Mouse (Mus musculus) midbrain, embryonic 12.5 days (tissue): ENCODE results near the gene Serinc3. TPM values are rescaled to one million over a fixed set of nuclear protein-coding genes. Genes with fewer than 3 reads are reported as not detected.
A peak's percentile ranks its signal among the peaks of the same experiment; 100 is the strongest.
"Not testable (repeated sequence)": the region's sequence is repeated elsewhere in the genome, so short reads cannot be mapped to it uniquely, and the experiment has no call there.

Experiments used
- ATAC-seq: fragments of 200-750 bp; cut with Nextera tagmentation; 2 replicates; pipeline ENCODE4 v1.8.0; 2017; ENCODE audit warnings: low read depth, moderate TSS enrichment, moderate library complexity; ENCODE audit not compliant: low FRiP score
- H3K27ac ChIP-seq: fragments of 300-500 bp; sonication (generic); replicated peaks from 2 replicates; pipeline ENCODE4 v1.5.1; 2016; ENCODE audit warnings: mild to moderate bottlenecking
- H3K27me3 ChIP-seq: fragments of 300-500 bp; sonication (generic); 2 replicates; pipeline ENCODE4 v1.6.1; 2016; ENCODE audit warnings: mild to moderate bottlenecking
- H3K36me3 ChIP-seq: fragments of 300-500 bp; sonication (generic); 2 replicates; pipeline ENCODE4 v1.6.1; 2016
- H3K4me1 ChIP-seq: fragments of 300-500 bp; sonication (generic); 2 replicates; pipeline ENCODE4 v1.6.1; 2016
- H3K4me2 ChIP-seq: fragments of 300-500 bp; sonication (generic); replicated peaks from 2 replicates; pipeline ENCODE4 v1.6.1; 2016; ENCODE audit warnings: mild to moderate bottlenecking, moderate library complexity
- H3K4me3 ChIP-seq: fragments of 300-500 bp; sonication (generic); 2 replicates; pipeline ENCODE4 v1.5.1; 2016; ENCODE audit warnings: mild to moderate bottlenecking
- H3K9ac ChIP-seq: fragments of 300-500 bp; sonication (generic); replicated peaks from 2 replicates; pipeline ENCODE4 v1.6.1; 2016; ENCODE audit warnings: mild to moderate bottlenecking, moderate library complexity
- H3K9me3 ChIP-seq: fragments of 300-500 bp; sonication (generic); 2 replicates; pipeline ENCODE4 v1.6.1; 2016; ENCODE audit warnings: mild to moderate bottlenecking
- WGBS: fragments of 180-500 bp; shearing (Covaris S2); methylation state at CpG from one replicate; pipeline ENCODE4 v1.1.7; 2016; 5-methylcytosine and 5-hydroxymethylcytosine counted together
- polyA plus RNA-seq: library from polyadenylated mRNA; unstranded; fragments of >200 nt; fragmentation: Nextera tagmentation; extraction: Ambion mirVana; gene quantifications from 2 replicates; pipeline ENCODE4 v1.2.1, GENCODE M21; 2016

The Serinc3 gene
- 35.0 and 36.9 TPM in 2 replicates for polyA plus RNA-seq

GRCm38 (mm10) chr2:163644575-163645385 is at the start of gene Serinc3:
Gene Serinc3, minus strand, starts transcription at chr2:163645131.
- Histone ChIP-seq H3K4me3 (peak within 1 kb of the TSS; percentile 93), H3K27me3 (no peaks in the 10 kb centered on the region), H3K4me1 (peaks cover 13% of the 10 kb centered on the region), H3K4me2 (peak within 1 kb of the TSS; percentile 58), H3K27ac (peak within 1 kb of the TSS; percentile 99), H3K9ac (peak within 1 kb of the TSS; percentile 90), H3K36me3 (no peaks in the 10 kb centered on the region), H3K9me3 (no peaks in the 10 kb centered on the region)
- 0% methylated on average over 60 of the region's 74 CpGs for WGBS
- peak; percentile 97 for ATAC-seq

GRCm38 (mm10) chr2:163693716-163694314 is 48.9 kb upstream of the Serinc3 start:
- Histone ChIP-seq H3K9me3 (no peaks in the 10 kb centered on the region), H3K27me3 (no peaks in the 10 kb centered on the region), H3K9ac (no peak overlapping the region), H3K4me1 (peaks cover 47% of the 10 kb centered on the region), H3K36me3 (no peaks in the 10 kb centered on the region), H3K4me2 (no peak overlapping the region), H3K27ac (no peak overlapping the region), H3K4me3 (no peak overlapping the region)
- 81% methylated on average over 9 of the region's 9 CpGs for WGBS
- no peak for ATAC-seq

GRCm38 (mm10) chr2:163692873-163693612 is 48.1 kb upstream of the Serinc3 start:
- peaks cover 46% of the 10 kb centered on the region for H3K4me1 ChIP-seq
- no peaks in the 10 kb centered on the region for H3K27me3 ChIP-seq
- no peak overlapping the region for H3K9ac ChIP-seq
- H3K9me3 ChIP-seq, result no peaks in the 10 kb centered on the region
- no peak for ATAC-seq
- H3K27ac ChIP-seq, result no peak overlapping the region
- H3K4me2 ChIP-seq, result no peak overlapping the region
- WGBS, result 84% methylated on average over 3 of the region's 3 CpGs
- H3K36me3 ChIP-seq, result no peaks in the 10 kb centered on the region
- H3K4me3 ChIP-seq, result no peak overlapping the region

- Histone ChIP-seq H3K36me3 (no peaks in the 10 kb centered on the region), H3K27ac (no peak overlapping the region), H3K4me1 (peaks cover 40% of the 10 kb centered on the region), H3K27me3 (no peaks in the 10 kb centered on the region), H3K4me3 (no peak overlapping the region), H3K4me2 (no peak overlapping the region), H3K9me3 (no peaks in the 10 kb centered on the region), H3K9ac (no peak overlapping the region)
- no peak for ATAC-seq
- 93% methylated on average over 6 of the region's 6 CpGs for WGBS
Measured at GRCm38 (mm10) chr2:163691846-163692605, 47.1 kb upstream of the Serinc3 start.

GRCm38 (mm10) chr2:163690409-163691304 is 45.7 kb upstream of the Serinc3 start:
- no peak overlapping the region for H3K4me3 ChIP-seq
- 57% methylated on average over 8 of the region's 8 CpGs for WGBS
- peak overlapping the region; percentile 60 for H3K27ac ChIP-seq
- H3K4me2 ChIP-seq, result no peak overlapping the region
- peak; percentile 65 for ATAC-seq
- no peaks in the 10 kb centered on the region for H3K27me3 ChIP-seq
- H3K36me3 ChIP-seq, result no peaks in the 10 kb centered on the region
- H3K9ac ChIP-seq, result 0 out of 2 replicates have a peak overlapping the region, but pooled peaks have one; percentile 31
- H3K9me3 ChIP-seq, result no peaks in the 10 kb centered on the region
- peaks cover 27% of the 10 kb centered on the region for H3K4me1 ChIP-seq

- Histone ChIP-seq H3K9me3 (no peaks in the 10 kb centered on the region), H3K27ac (no peak overlapping the region), H3K4me2 (no peak overlapping the region), H3K36me3 (no peaks in the 10 kb centered on the region), H3K27me3 (no peaks in the 10 kb centered on the region), H3K4me3 (no peak overlapping the region), H3K4me1 (peaks cover 30% of the 10 kb centered on the region), H3K9ac (no peak overlapping the region)
- WGBS, result 83% methylated on average over 3 of the region's 3 CpGs
- no peak for ATAC-seq
Measured at GRCm38 (mm10) chr2:163689771-163690170, 44.8 kb upstream of the Serinc3 start.

- not testable (repeated sequence) for H3K27me3 ChIP-seq, H3K4me3 ChIP-seq, ATAC-seq, H3K9me3 ChIP-seq, H3K4me2 ChIP-seq, H3K36me3 ChIP-seq, H3K9ac ChIP-seq, H3K27ac ChIP-seq
- 92% methylated on average over 1 of the region's 1 CpGs for WGBS
- H3K4me1 ChIP-seq, result peaks cover 29% of the 10 kb centered on the region
Measured at GRCm38 (mm10) chr2:163688377-163688776, 43.4 kb upstream of the Serinc3 start.

- Histone ChIP-seq H3K9me3 (no peaks in the 10 kb centered on the region), H3K4me3 (no peak overlapping the region), H3K4me2 (no peak overlapping the region), H3K27ac (no peak overlapping the region), H3K36me3 (no peaks in the 10 kb centered on the region), H3K27me3 (no peaks in the 10 kb centered on the region), H3K4me1 (peaks cover 27% of the 10 kb centered on the region), H3K9ac (no peak overlapping the region)
- WGBS, result 89% methylated on average over 3 of the region's 3 CpGs
- ATAC-seq, result no peak
Measured at GRCm38 (mm10) chr2:163686886-163687285, 42.0 kb upstream of the Serinc3 start.

GRCm38 (mm10) chr2:163686233-163686632 is 41.3 kb upstream of the Serinc3 start:
- no peak for ATAC-seq
- H3K9ac ChIP-seq, result no peak overlapping the region
- no peak overlapping the region for H3K27ac ChIP-seq
- no peaks in the 10 kb centered on the region for H3K36me3 ChIP-seq
- H3K9me3 ChIP-seq, result no peaks in the 10 kb centered on the region
- no peak overlapping the region for H3K4me2 ChIP-seq
- H3K4me3 ChIP-seq, result no peak overlapping the region
- H3K27me3 ChIP-seq, result no peaks in the 10 kb centered on the region
- peaks cover 26% of the 10 kb centered on the region for H3K4me1 ChIP-seq
- 78% methylated on average over 5 of the region's 5 CpGs for WGBS

GRCm38 (mm10) chr2:163685761-163686200 is 40.9 kb upstream of the Serinc3 start:
- H3K27ac ChIP-seq, result no peak overlapping the region
- no peak overlapping the region for H3K4me2 ChIP-seq
- H3K4me1 ChIP-seq, result peaks cover 21% of the 10 kb centered on the region
- no peak overlapping the region for H3K4me3 ChIP-seq
- ATAC-seq, result no peak
- H3K9ac ChIP-seq, result no peak overlapping the region
- H3K36me3 ChIP-seq, result no peaks in the 10 kb centered on the region
- 78% methylated on average over 6 of the region's 6 CpGs for WGBS
- H3K9me3 ChIP-seq, result no peaks in the 10 kb centered on the region
- no peaks in the 10 kb centered on the region for H3K27me3 ChIP-seq

GRCm38 (mm10) chr2:163685287-163685686 is 40.4 kb upstream of the Serinc3 start:
- WGBS, result 67% methylated on average over 4 of the region's 4 CpGs
- H3K4me2 ChIP-seq, result no peak overlapping the region
- no peak for ATAC-seq
- H3K27me3 ChIP-seq, result no peaks in the 10 kb centered on the region
- peaks cover 16% of the 10 kb centered on the region for H3K4me1 ChIP-seq
- H3K4me3 ChIP-seq, result no peak overlapping the region
- H3K27ac ChIP-seq, result no peak overlapping the region; the same call in 1 of the 2 replicates
- no peaks in the 10 kb centered on the region for H3K9me3 ChIP-seq
- no peaks in the 10 kb centered on the region for H3K36me3 ChIP-seq
- H3K9ac ChIP-seq, result no peak overlapping the region
